Mouse (Mus musculus): Measurements from ENCODE around the gene Swap70. TPM values are rescaled to one million over a fixed set of nuclear protein-coding genes. Genes with fewer than 3 reads are reported as not detected.

The Swap70 gene
- polyA plus RNA-seq, 1 experiment from 2014 or later: 11.7 TPM

DNA sequence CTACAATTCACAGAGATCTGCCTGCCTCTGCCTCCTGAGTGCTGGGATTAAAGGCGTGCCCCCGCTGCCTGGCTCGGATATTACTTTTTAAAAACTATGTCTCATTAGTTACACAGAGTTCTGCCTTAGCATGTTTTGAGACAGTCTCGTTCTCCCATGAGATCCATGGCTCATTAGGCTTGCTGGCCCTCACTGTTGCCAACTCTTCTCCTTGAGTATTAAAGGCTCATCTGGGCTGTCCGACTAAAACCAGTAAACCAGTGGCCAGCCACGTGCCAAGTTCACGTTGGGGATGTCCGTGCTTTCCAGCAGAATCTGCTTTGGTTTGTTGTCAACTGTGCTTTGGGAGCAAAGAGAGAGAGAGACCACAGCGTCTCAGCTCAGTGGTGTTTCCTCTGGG, 25.0 kb downstream of the Swap70 start:
- Histone ChIP-seq H3K4me1 (replicated peaks; ENCODE audit: control insufficient read depth, insufficient read depth, low read length) (no peaks in the 10 kb centered on the region), H3K9me3 (ENCODE audit: control insufficient read depth, low read length) (no peaks in the 10 kb centered on the region), H3K27ac (ENCODE audit: low read length) (no peak overlapping the region), H3K9ac (replicated peaks; ENCODE audit: low read depth, low read length) (no peak overlapping the region), H3K27me3 (replicated peaks; ENCODE audit: control insufficient read depth, insufficient read depth, low read length) (no peaks in the 10 kb centered on the region), H3K4me2 (ENCODE audit: low read length) (no peak overlapping the region), H3K4me3 (replicated peaks; ENCODE audit: low read length) (no peak overlapping the region), H3K36me3 (ENCODE audit: control insufficient read depth, insufficient read depth) (no peaks in the 10 kb centered on the region)
- no peak for ATAC-seq
- 89% methylated on average over 9 of the region's 9 CpGs for WGBS

DNA sequence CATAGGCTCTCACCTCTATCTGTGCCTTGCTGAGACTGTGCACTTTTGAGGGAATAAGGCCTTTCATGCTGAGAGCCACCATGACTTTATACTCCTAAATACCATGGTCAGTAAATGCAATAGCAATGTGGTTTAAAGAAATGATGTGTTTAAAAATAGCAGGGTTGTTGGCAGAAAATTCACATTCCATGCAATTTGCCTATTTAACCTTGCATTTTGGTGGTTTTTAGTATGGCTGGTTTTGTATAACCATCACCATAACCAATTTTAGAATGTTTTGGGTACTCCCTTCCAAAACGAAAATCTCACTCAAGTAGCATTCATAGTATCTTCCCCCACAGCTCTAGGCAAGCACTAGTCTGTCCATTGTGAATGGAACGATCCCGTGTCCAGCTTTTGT, 26.3 kb downstream of the Swap70 start:
- 89% methylated on average over 3 of the region's 3 CpGs for WGBS
- Histone ChIP-seq H3K27me3 (replicated peaks; ENCODE audit: control insufficient read depth, insufficient read depth, low read length) (no peaks in the 10 kb centered on the region), H3K9me3 (ENCODE audit: control insufficient read depth, low read length) (no peaks in the 10 kb centered on the region), H3K4me1 (replicated peaks; ENCODE audit: control insufficient read depth, insufficient read depth, low read length) (no peaks in the 10 kb centered on the region), H3K4me3 (replicated peaks; ENCODE audit: low read length) (no peak overlapping the region), H3K9ac (replicated peaks; ENCODE audit: low read depth, low read length) (no peak overlapping the region), H3K4me2 (ENCODE audit: low read length) (no peak overlapping the region), H3K36me3 (ENCODE audit: control insufficient read depth, insufficient read depth) (no peaks in the 10 kb centered on the region), H3K27ac (ENCODE audit: low read length) (no peak overlapping the region)
- ATAC-seq: no peak

DNA sequence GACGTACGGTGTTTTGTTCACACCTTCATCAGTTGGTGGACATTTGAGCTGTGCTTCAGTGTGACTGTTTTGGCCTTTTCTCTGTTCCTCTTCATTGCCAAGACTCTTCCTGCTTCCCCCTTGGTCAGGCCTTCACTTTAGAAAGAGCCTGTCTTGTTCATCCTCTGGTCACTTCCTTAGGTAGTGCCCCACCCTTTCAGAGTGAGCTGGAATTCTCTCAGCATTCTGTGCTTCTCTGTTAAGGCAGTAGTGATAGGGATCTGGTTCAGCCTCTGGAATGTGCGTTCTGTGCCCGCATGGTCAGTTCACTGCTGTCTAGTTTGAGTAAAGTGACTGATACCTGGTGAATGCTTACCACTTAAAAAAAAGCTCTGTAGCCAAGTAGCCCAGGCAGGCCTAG, 27.2 kb downstream of the Swap70 start:
- WGBS: 95% methylated on average over 4 of the region's 4 CpGs
- Histone ChIP-seq H3K9ac (replicated peaks; ENCODE audit: low read depth, low read length) (no peak overlapping the region), H3K4me3 (replicated peaks; ENCODE audit: low read length) (no peak overlapping the region), H3K27ac (ENCODE audit: low read length) (no peak overlapping the region), H3K27me3 (replicated peaks; ENCODE audit: control insufficient read depth, insufficient read depth, low read length) (no peaks in the 10 kb centered on the region), H3K36me3 (ENCODE audit: control insufficient read depth, insufficient read depth) (no peaks in the 10 kb centered on the region), H3K4me1 (replicated peaks; ENCODE audit: control insufficient read depth, insufficient read depth, low read length) (no peaks in the 10 kb centered on the region), H3K9me3 (ENCODE audit: control insufficient read depth, low read length) (no peaks in the 10 kb centered on the region), H3K4me2 (ENCODE audit: low read length) (no peak overlapping the region)
- ATAC-seq: no peak

DNA sequence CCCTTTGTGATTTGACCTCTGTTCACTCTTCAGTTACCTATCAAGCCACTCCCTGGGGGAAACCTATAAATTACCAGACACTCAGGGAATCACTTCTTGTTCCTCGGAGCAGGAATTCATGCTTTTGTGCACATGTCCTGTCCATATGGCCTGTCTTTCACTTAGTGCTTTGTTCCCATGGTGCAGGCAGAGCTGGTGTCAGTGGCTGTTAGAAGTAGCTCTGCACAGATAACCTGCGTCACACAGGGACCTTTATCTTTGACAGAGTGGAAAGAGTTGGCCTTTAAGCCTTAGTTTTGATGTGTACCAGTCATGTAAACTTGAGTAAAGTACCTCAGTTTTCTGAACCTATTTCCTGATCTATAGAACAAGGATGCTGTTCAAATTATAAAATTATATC, 32.4 kb downstream of the Swap70 start:
- Histone ChIP-seq H3K4me3 (replicated peaks; ENCODE audit: low read length) (no peak overlapping the region), H3K27me3 (replicated peaks; ENCODE audit: control insufficient read depth, insufficient read depth, low read length) (no peaks in the 10 kb centered on the region), H3K27ac (ENCODE audit: low read length) (no peak overlapping the region), H3K36me3 (ENCODE audit: control insufficient read depth, insufficient read depth) (no peaks in the 10 kb centered on the region), H3K9me3 (ENCODE audit: control insufficient read depth, low read length) (no peaks in the 10 kb centered on the region), H3K9ac (replicated peaks; ENCODE audit: low read depth, low read length) (no peak overlapping the region), H3K4me1 (replicated peaks; ENCODE audit: control insufficient read depth, insufficient read depth, low read length) (no peaks in the 10 kb centered on the region), H3K4me2 (ENCODE audit: low read length) (no peak overlapping the region)
- ATAC-seq: no peak
- 67% methylated on average over 2 of the region's 2 CpGs for WGBS

DNA sequence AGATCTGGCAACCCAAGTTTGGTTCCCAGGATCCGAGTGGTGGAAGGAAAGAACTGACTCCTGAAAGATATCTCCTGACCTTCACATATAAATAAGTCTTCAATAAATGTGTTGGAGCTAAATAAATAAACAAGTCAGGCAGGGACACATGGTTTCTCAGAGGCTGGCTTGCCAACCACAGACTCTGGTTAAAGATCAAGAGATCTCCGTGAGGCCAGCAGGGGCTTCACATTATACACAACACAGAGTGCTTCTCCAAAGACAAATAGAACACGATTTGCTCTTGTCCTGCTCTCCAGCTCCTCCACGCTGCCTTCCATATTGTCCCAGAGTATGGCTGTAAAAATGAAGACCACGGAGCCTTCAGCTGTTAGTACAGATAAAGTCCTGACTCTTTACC, 32.9 kb downstream of the Swap70 start:
- 89% methylated on average over 5 of the region's 5 CpGs for WGBS

DNA sequence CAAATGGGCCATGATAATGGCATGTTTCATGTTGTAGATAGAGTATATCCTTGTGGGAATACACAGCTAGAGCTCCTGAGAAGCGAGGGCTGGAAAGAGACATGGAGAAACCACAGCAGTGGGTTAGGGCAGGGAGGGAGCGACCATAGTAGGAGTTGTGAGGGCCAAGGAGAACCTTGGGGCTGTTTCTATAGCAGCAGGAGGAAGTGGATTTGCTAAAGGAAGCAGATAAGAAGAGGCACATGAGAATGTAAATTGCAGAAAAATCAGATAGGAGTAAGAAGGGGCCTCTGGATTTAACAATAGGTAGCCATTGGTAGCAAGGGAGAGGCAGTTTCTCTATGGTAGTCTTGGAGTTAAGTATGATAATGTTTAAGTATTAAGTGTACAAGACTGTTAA, 35.5 kb downstream of the Swap70 start:
- Histone ChIP-seq H3K36me3 (ENCODE audit: control insufficient read depth, insufficient read depth) (no peaks in the 10 kb centered on the region), H3K27ac (ENCODE audit: low read length) (no peak overlapping the region), H3K4me3 (replicated peaks; ENCODE audit: low read length) (no peak overlapping the region), H3K9ac (replicated peaks; ENCODE audit: low read depth, low read length) (no peak overlapping the region), H3K4me2 (ENCODE audit: low read length) (no peak overlapping the region), H3K4me1 (replicated peaks; ENCODE audit: control insufficient read depth, insufficient read depth, low read length) (peaks cover 3% of the 10 kb centered on the region; the same call in 1 of the 2 replicates), H3K27me3 (replicated peaks; ENCODE audit: control insufficient read depth, insufficient read depth, low read length) (no peaks in the 10 kb centered on the region), H3K9me3 (ENCODE audit: control insufficient read depth, low read length) (no peaks in the 10 kb centered on the region)
- ATAC-seq: no peak
- 90% methylated on average over 2 of the region's 2 CpGs for WGBS

More for the DNA sequence above, 32.9 kb downstream of the Swap70 start:
- Histone ChIP-seq H3K9me3 (ENCODE audit: control insufficient read depth, low read length) (no peaks in the 10 kb centered on the region), H3K4me2 (ENCODE audit: low read length) (no peak overlapping the region), H3K36me3 (ENCODE audit: control insufficient read depth, insufficient read depth) (no peaks in the 10 kb centered on the region), H3K4me1 (replicated peaks; ENCODE audit: control insufficient read depth, insufficient read depth, low read length) (no peaks in the 10 kb centered on the region), H3K4me3 (replicated peaks; ENCODE audit: low read length) (no peak overlapping the region), H3K9ac (replicated peaks; ENCODE audit: low read depth, low read length) (no peak overlapping the region), H3K27me3 (replicated peaks; ENCODE audit: control insufficient read depth, insufficient read depth, low read length) (no peaks in the 10 kb centered on the region), H3K27ac (ENCODE audit: low read length) (no peak overlapping the region)
- ATAC-seq: no peak

DNA sequence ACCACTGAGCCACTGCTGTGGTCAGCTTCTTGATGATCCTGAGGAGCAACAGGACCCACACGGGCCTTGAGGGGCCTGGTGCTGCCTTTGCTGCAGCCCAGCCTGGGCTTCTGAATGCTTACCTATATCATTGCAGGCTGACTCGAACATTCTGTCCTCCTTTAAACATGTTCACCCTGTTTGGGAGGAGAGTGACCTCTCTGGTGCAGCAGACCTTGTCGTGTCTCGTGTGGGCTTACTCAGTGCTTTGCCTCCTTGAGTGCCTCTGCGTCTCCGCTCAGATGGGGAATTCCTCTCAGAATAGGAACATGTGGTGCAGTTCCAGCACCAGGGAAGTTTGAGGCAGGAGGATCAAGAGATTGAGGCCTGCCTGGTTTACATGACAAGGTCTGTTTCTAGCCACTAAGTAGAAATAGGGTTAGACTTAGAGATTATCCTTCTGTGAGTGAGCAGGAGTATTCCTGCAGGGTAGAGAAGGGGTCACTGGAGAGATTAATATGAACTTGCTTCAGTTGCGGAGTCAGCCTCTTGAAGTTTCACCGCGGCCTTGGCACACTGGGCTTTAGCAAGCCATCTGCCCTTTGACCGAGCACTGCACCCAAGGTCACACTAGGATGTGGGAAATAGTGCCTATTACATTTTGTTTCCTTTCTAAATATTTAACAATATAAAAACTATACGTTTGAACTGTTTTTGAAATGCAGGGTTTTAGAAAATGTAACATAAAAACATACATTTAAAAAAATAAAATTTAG, 36.9 kb downstream of the Swap70 start:
- Histone ChIP-seq H3K9ac (replicated peaks; ENCODE audit: low read depth, low read length) (no peak overlapping the region), H3K27ac (ENCODE audit: low read length) (no peak overlapping the region), H3K4me3 (replicated peaks; ENCODE audit: low read length) (no peak overlapping the region), H3K4me2 (ENCODE audit: low read length) (no peak overlapping the region), H3K9me3 (ENCODE audit: control insufficient read depth, low read length) (no peaks in the 10 kb centered on the region), H3K4me1 (replicated peaks; ENCODE audit: control insufficient read depth, insufficient read depth, low read length) (peaks cover 3% of the 10 kb centered on the region; the same call in 1 of the 2 replicates), H3K36me3 (ENCODE audit: control insufficient read depth, insufficient read depth) (no peaks in the 10 kb centered on the region), H3K27me3 (replicated peaks; ENCODE audit: control insufficient read depth, insufficient read depth, low read length) (no peaks in the 10 kb centered on the region)
- 89% methylated on average over 11 of the region's 11 CpGs for WGBS
- ATAC-seq: no peak

DNA sequence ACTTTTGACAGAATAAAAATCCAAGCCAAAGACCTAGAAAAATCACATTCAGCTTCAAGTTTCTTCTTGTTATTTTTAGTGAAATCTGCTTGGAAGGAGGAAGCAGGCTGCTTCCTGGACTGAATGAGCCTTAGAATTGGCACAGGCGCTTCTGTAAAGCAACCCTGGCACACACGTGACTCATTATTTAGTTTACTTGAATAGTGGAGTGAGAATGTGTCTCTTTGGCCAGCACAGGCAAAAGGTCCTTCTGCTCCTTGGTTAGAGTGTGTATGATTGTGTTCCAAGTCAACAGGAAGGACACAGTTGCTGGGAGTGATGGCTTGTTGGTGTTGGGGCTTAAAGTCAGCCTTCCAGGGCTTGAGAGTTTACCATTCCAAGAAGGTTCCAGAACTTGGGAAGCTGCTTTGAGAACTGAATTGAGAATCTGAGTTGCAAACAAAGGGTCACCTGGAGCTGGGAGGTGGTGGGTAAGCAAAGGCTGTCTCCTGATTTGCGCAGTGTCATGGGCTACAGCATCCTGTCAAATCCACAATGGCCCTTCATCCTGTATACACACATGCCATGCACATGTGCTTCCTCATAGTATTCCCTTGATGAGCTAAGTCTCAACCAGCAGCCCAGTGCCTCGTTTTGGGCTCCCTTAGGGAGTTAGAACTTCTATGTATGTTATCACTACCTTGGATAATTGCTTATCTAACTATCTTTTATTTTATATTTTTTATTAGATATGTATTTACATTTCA, 38.6 kb downstream of the Swap70 start:
- no peaks in the 10 kb centered on the region for H3K36me3 ChIP-seq (ENCODE audit: control insufficient read depth, insufficient read depth)
- H3K4me1 ChIP-seq (replicated peaks; ENCODE audit: control insufficient read depth, insufficient read depth, low read length): peaks cover 3% of the 10 kb centered on the region; the same call in 1 of the 2 replicates
- 0 out of 2 replicates have a peak overlapping the region, but pooled peaks have one; percentile 37 for H3K27ac ChIP-seq (ENCODE audit: low read length)
- 67% methylated on average over 4 of the region's 4 CpGs for WGBS
- no peak overlapping the region for H3K4me2 ChIP-seq (ENCODE audit: low read length)
- no peak for ATAC-seq
- H3K9me3 ChIP-seq (ENCODE audit: control insufficient read depth, low read length): no peaks in the 10 kb centered on the region
- no peak overlapping the region for H3K9ac ChIP-seq (replicated peaks; ENCODE audit: low read depth, low read length)
- no peak overlapping the region for H3K4me3 ChIP-seq (replicated peaks; ENCODE audit: low read length)
- H3K27me3 ChIP-seq (replicated peaks; ENCODE audit: control insufficient read depth, insufficient read depth, low read length): no peaks in the 10 kb centered on the region

DNA sequence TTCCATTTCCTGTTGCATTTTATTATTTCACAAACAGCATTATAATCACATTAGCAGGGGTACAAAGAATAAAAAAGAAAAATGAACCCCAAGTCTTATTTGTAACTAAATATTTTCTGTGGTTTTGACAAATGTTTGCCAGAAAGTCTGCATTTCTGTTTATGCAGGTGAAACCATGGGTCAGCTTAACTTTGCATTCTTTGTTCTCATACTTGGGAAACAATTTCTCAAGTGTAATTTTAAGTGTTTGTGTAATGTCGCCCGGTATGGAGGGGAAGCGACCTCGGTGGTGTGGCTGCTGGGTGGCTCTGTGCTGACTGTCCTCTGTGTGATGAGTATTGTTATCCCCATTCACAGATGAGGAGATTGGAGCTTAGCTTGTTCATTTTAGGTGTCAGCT, 40.3 kb downstream of the Swap70 start:
- no peak overlapping the region for H3K9ac ChIP-seq (replicated peaks; ENCODE audit: low read depth, low read length)
- no peak overlapping the region for H3K4me2 ChIP-seq (ENCODE audit: low read length)
- no peaks in the 10 kb centered on the region for H3K27me3 ChIP-seq (replicated peaks; ENCODE audit: control insufficient read depth, insufficient read depth, low read length)
- WGBS: 87% methylated on average over 4 of the region's 4 CpGs
- no peak overlapping the region for H3K4me3 ChIP-seq (replicated peaks; ENCODE audit: low read length)
- H3K27ac ChIP-seq (ENCODE audit: low read length): no peak overlapping the region
- peaks cover 3% of the 10 kb centered on the region; the same call in 1 of the 2 replicates for H3K4me1 ChIP-seq (replicated peaks; ENCODE audit: control insufficient read depth, insufficient read depth, low read length)
- no peaks in the 10 kb centered on the region for H3K9me3 ChIP-seq (ENCODE audit: control insufficient read depth, low read length)
- H3K36me3 ChIP-seq (ENCODE audit: control insufficient read depth, insufficient read depth): no peaks in the 10 kb centered on the region
- ATAC-seq: no peak

Measured in forebrain, embryonic 16.5 days (tissue).